Mouse (Mus musculus) heart, embryonic 16.5 days (tissue): ENCODE results near the gene Bach2. TPM values are rescaled to one million over a fixed set of nuclear protein-coding genes. Genes with fewer than 3 reads are reported as not detected.

Source experiments
- ATAC-seq: fragments of 200-750 bp; cut with Nextera tagmentation; replicated peaks from 2 replicates; pipeline ENCODE4 v1.8.0; 2017; ENCODE audit warnings: moderate number of reproducible peaks; ENCODE audit not compliant: insufficient read depth, low FRiP score; ENCODE audit errors: extremely low read depth
- H3K27ac ChIP-seq: fragments of 300-500 bp; sonication (generic); 2 replicates; pipeline ENCODE4 v1.5.1; 2014; ENCODE audit warnings: mild to moderate bottlenecking, low read length, control low read depth, moderate library complexity
- H3K27me3 ChIP-seq: fragments of 300-500 bp; sonication (generic); 2 replicates; pipeline ENCODE4 v1.6.1; 2014; ENCODE audit warnings: low read length, mixed read lengths; ENCODE audit not compliant: control insufficient read depth, insufficient read depth
- H3K36me3 ChIP-seq: fragments of 300-500 bp; sonication (generic); 2 replicates; pipeline ENCODE4 v1.6.1; 2014; ENCODE audit not compliant: control insufficient read depth, insufficient read depth
- H3K4me1 ChIP-seq: fragments of 300-500 bp; sonication (generic); 2 replicates; pipeline ENCODE4 v1.6.1; 2014; ENCODE audit warnings: low read length, mixed read lengths; ENCODE audit not compliant: control insufficient read depth, insufficient read depth
- H3K4me2 ChIP-seq: fragments of 300-500 bp; sonication (generic); 2 replicates; pipeline ENCODE4 v1.6.1; 2014; ENCODE audit warnings: low read depth, mild to moderate bottlenecking, control low read depth, low read length
- H3K4me3 ChIP-seq: fragments of 300-500 bp; sonication (generic); 2 replicates; pipeline ENCODE4 v1.5.1; 2014; ENCODE audit warnings: mild to moderate bottlenecking, control low read depth, low read length
- H3K9ac ChIP-seq: fragments of 300-500 bp; sonication (generic); 2 replicates; pipeline ENCODE4 v1.6.1; 2014; ENCODE audit warnings: low read length, control low read depth
- H3K9me3 ChIP-seq: fragments of 300-500 bp; sonication (generic); replicated peaks from 2 replicates; pipeline ENCODE4 v1.6.1; 2016; ENCODE audit warnings: low read length; ENCODE audit not compliant: control insufficient read depth
- WGBS: fragments of 180-500 bp; shearing (Covaris S2); extraction: QIAGEN DNeasy Blood & Tissue Kit; methylation state at CpG from one replicate; pipeline ENCODE4 v1.1.7; 2014; 5-methylcytosine and 5-hydroxymethylcytosine counted together
- polyA plus RNA-seq: library from polyadenylated mRNA; unstranded; fragments of >200 nt; fragmentation: Nextera tagmentation; extraction: Ambion mirVana; gene quantifications from 2 replicates; pipeline ENCODE4 v1.2.1, GENCODE M21; 2015

Bach2 gene
- polyA plus RNA-seq, 1 experiment from 2014 or later, result 5.0 TPM

DNA sequence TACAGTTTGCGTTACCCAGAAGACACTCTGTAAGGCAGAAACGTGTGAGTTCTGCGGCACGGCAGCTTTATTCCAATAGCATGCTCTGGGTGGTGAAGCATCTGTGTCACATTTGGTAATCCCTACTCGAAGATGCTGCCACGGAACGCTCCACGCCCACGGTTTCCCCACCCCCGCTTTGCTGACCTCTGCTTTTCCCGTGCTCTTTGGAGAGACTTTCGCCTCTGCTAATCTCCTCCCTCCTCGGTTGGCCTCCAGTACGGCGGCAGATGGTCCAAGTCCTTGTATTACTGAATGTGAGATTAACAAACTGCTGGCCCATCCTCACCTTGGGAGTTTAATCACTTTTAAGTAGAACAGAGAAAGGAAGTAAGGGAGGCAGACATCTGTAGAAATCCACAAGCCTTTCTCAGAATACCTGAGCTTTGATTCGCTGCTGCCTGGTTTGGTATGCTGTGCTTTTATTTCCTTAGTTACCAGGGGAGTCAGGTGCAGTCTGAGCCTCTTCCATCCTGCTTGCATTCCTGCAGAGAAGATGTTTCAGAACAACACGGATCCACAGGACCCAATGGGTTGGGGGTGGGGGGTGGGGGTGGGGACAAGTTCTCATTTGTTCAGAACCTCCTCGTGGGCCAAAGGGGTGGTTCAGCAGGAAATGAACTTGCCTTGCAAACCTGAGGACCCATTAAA, 242.9 kb downstream of the Bach2 start:
- no peaks in the 10 kb centered on the region for H3K36me3 ChIP-seq
- H3K27me3 ChIP-seq, result no peaks in the 10 kb centered on the region
- no peak for ATAC-seq
- H3K27ac ChIP-seq, result no peak overlapping the region
- 25% methylated on average over 18 of the region's 18 CpGs for WGBS
- peaks cover 32% of the 10 kb centered on the region for H3K4me1 ChIP-seq
- H3K4me2 ChIP-seq, result peak overlapping the region; percentile 36; the same call in 1 of the 2 replicates
- H3K4me3 ChIP-seq, result no peak overlapping the region
- H3K9me3 ChIP-seq, result no peaks in the 10 kb centered on the region
- H3K9ac ChIP-seq, result no peak overlapping the region

DNA sequence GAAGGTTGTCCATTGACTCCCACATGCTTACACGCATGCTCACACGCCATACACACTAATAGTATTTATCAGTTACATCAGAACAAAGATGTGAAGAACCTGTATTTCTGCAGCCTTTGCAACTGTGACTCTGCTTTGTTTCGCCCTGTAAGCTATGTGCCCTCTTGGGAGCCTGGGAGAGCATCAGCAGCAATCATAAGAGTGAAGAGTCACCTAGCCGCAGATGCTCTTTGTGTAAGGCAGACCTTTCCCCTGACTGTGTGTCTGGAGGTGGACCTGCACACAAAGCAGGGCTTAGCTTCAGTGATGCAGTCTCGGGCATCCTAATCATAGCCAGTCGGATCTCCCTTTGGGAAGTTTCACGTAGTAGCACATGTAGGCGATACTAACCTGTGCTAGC, 243.5 kb downstream of the Bach2 start:
- no peaks in the 10 kb centered on the region for H3K36me3 ChIP-seq
- WGBS, result 86% methylated on average over 8 of the region's 8 CpGs
- H3K4me2 ChIP-seq, result no peak overlapping the region
- H3K27me3 ChIP-seq, result no peaks in the 10 kb centered on the region
- no peaks in the 10 kb centered on the region for H3K9me3 ChIP-seq
- no peak overlapping the region for H3K27ac ChIP-seq
- no peak overlapping the region for H3K9ac ChIP-seq
- H3K4me1 ChIP-seq, result peaks cover 37% of the 10 kb centered on the region
- no peak overlapping the region for H3K4me3 ChIP-seq
- no peak for ATAC-seq

DNA sequence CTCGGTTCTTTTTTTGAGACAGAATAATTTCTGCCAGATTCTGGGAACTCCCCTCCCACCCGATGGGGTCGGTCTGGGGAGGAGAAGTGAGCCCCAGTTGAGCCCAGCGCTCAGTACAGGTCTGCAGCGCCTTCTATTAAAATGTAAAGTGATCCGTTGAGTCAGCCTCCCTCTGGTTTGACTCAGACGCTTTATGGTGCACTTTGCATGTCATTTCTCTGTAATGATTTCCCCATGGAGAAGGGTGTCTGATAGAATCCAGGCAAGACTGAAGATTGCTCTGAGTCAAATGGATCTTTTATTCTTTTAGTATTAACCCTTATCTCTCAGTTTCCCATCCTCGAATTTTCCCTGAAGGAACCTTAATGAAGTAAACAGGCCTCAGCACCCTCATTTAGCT, 244.3 kb downstream of the Bach2 start:
- H3K27me3 ChIP-seq, result no peaks in the 10 kb centered on the region
- H3K4me3 ChIP-seq, result no peak overlapping the region
- ATAC-seq, result no peak
- H3K27ac ChIP-seq, result no peak overlapping the region
- no peaks in the 10 kb centered on the region for H3K36me3 ChIP-seq
- no peak overlapping the region for H3K9ac ChIP-seq
- H3K4me2 ChIP-seq, result no peak overlapping the region
- peaks cover 44% of the 10 kb centered on the region for H3K4me1 ChIP-seq
- H3K9me3 ChIP-seq, result no peaks in the 10 kb centered on the region
- WGBS, result 44% methylated on average over 8 of the region's 8 CpGs

DNA sequence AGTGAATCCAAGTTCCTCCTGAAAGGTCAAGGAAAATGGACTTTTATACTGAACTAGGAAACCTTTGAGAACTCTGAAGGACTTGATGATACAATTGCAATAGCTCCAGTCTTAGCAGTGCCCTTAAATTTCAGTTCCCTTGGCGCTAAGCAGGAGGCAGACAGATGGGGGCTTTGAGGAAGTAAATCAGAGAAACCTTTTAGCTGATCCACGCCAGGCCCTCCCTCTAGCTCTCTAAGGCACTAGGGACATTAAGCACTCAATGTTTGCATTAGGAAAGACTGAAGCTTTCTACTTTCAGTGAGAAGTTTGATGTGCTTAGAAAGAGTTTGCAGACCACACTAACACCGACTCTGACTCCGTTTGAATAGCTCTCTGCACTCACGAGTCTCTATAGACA, 247.2 kb downstream of the Bach2 start:
- WGBS, result 57% methylated on average over 5 of the region's 5 CpGs
- H3K27ac ChIP-seq, result peak overlapping the region; percentile 91
- no peaks in the 10 kb centered on the region for H3K27me3 ChIP-seq
- H3K9me3 ChIP-seq, result no peaks in the 10 kb centered on the region
- no peak overlapping the region for H3K4me3 ChIP-seq
- H3K4me2 ChIP-seq, result no peak overlapping the region
- no peak for ATAC-seq
- H3K9ac ChIP-seq, result no peak overlapping the region
- H3K36me3 ChIP-seq, result no peaks in the 10 kb centered on the region
- H3K4me1 ChIP-seq, result peaks cover 37% of the 10 kb centered on the region

DNA sequence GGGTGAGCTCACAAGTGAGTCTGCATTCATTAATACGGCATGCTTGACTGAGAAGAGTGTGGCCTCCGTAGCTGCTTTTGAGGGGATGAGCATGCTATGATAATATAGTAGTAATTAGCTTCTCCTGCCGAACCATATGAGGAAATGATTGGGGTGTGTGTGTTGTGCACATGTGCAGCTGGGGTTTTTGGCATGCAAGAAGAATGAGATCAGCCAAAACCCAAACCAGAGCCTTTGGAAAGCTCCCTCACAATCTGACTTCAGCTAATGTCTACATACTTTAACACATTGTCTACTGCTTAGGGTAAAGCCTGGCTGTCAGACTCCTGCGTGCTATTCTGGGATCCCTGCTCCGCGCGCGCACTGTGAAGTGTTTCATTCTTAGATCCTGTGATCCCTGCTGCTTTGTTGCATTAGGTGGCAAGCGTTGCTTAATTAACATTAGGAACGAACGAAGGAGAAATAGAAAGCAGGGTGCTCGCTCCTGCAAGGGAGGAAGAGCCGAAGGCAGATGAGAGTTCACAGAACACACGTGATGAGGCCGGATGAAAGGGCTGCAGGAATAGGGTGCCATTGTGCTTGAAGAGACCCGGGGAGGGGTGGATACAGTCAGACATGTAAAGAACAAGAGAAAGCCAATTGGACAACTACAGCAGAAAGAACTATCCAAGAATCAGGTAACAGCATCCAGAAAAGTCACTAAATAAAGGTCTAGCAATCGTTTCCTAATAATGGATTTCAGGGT, 248.2 kb downstream of the Bach2 start:
- 37% methylated on average over 17 of the region's 17 CpGs for WGBS
- Histone ChIP-seq H3K4me1 (peaks cover 35% of the 10 kb centered on the region), H3K36me3 (no peaks in the 10 kb centered on the region), H3K9me3 (no peaks in the 10 kb centered on the region), H3K4me3 (peak overlapping the region; percentile 45), H3K9ac (peak overlapping the region; percentile 68), H3K4me2 (peak overlapping the region; percentile 65), H3K27ac (peak overlapping the region; percentile 91), H3K27me3 (no peaks in the 10 kb centered on the region)
- peak; percentile 58; the same call in 1 of the 2 replicates for ATAC-seq

DNA sequence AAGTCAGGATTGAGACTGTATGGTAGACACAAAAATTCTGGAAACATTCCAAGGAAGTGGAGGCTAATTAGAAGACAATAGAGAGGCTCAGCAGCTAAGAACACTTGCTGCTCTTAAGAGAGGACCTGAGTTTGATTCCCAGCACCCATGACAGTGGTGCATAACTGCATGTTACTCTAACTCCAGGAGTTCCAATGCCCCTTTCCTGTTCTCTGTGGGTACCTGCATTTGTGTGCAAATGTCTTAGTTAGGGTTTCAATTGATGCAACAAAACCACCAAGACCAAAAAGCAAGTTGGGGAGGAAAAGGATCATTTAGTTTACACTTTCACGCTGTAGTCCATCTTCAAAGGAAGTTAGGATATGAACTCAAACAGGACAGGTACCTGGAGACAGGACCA, 250.6 kb downstream of the Bach2 start:
- WGBS, result 86% methylated on average over 1 of the region's 1 CpGs
- H3K27me3 ChIP-seq, result no peaks in the 10 kb centered on the region
- peaks cover 26% of the 10 kb centered on the region for H3K4me1 ChIP-seq
- no peak overlapping the region for H3K27ac ChIP-seq
- no peaks in the 10 kb centered on the region for H3K36me3 ChIP-seq
- no peak overlapping the region for H3K4me3 ChIP-seq
- no peak overlapping the region for H3K4me2 ChIP-seq
- H3K9me3 ChIP-seq, result no peaks in the 10 kb centered on the region
- ATAC-seq, result no peak
- H3K9ac ChIP-seq, result no peak overlapping the region

DNA sequence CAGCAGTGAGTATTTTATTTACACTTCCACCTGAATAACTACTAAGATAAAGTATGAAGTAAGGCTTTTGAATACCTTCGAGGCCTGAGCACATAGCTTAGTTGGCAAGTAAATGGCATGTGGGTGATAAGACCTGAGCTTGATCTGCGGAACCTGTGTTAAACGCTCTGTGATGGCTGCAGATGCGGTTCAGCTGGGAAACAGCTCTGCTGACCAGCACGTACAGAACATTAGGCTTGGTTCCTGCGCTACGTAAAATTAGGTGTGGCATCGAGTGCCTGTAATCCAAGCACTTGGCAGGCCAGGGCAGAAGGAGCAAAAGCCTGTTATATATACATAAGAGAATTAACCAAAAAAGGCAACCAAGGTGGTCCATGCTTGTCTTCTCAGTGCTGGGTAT, 252.6 kb downstream of the Bach2 start:
- Histone ChIP-seq H3K27me3 (no peaks in the 10 kb centered on the region), H3K4me3 (no peak overlapping the region), H3K27ac (no peak overlapping the region), H3K36me3 (no peaks in the 10 kb centered on the region), H3K4me1 (peaks cover 22% of the 10 kb centered on the region), H3K4me2 (no peak overlapping the region), H3K9me3 (peaks cover 7% of the 10 kb centered on the region; the same call in 1 of the 2 replicates), H3K9ac (peak overlapping the region; percentile 7; the same call in 1 of the 2 replicates)
- ATAC-seq, result no peak
- WGBS, result 39% methylated on average over 8 of the region's 8 CpGs

DNA sequence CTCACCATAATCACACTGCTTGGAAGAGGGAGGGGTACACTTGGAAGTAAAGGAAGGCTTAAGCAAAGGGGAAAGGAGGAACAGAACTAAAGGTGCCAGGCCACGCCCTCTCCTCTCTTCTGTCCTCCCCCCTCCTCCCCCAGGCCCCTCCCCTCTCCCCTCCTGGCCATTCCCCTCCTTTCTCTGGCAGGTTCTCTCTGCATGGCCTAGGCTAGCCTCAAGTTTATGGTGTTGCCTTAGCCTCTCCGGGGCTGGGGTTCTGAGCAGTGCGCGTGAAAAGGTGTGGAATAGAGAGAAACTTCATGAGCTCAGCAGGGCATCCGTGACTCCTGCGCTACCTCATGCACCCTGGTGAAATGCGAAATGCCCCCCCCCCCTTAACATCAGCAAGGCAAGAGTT, 254.2 kb downstream of the Bach2 start:
- H3K9me3 ChIP-seq, result peaks cover 7% of the 10 kb centered on the region; the same call in 1 of the 2 replicates
- peaks cover 7% of the 10 kb centered on the region for H3K4me1 ChIP-seq
- no peaks in the 10 kb centered on the region for H3K27me3 ChIP-seq
- no peak overlapping the region for H3K4me2 ChIP-seq
- no peak for ATAC-seq
- WGBS, result 84% methylated on average over 7 of the region's 7 CpGs
- no peak overlapping the region for H3K27ac ChIP-seq
- no peak overlapping the region for H3K4me3 ChIP-seq
- H3K36me3 ChIP-seq, result no peaks in the 10 kb centered on the region
- no peak overlapping the region for H3K9ac ChIP-seq

DNA sequence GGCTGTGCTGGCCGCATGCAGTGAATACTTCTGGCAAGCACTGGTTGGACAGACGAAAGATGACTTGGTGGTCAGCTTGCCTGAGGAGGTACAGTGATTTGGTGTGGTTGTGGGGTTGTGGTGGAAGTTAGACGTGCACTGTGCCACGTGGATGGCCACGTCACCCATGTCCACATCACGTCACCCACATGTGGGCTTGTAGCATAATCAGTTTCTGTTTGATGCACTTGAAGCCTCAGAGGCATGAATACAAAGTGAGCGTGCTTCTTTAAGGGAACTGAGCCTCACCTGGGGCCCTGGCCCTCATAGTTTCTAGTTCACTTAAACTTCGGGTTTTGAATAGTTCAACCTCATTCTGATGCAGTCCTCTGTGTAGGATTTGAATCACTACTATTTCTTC, 263.2 kb downstream of the Bach2 start:
- Histone ChIP-seq H3K4me1 (peaks cover 11% of the 10 kb centered on the region), H3K4me2 (no peak overlapping the region), H3K9ac (no peak overlapping the region), H3K4me3 (no peak overlapping the region), H3K27ac (no peak overlapping the region), H3K27me3 (no peaks in the 10 kb centered on the region), H3K9me3 (no peaks in the 10 kb centered on the region), H3K36me3 (no peaks in the 10 kb centered on the region)
- ATAC-seq, result no peak
- 91% methylated on average over 8 of the region's 8 CpGs for WGBS
